Mouse (Mus musculus) spleen, postnatal 36 days (tissue): ENCODE results near the gene Mgat3.

Experiments
- DNase-seq, 2 experiments: peaks; one replicate each; pipeline ENCODE4 v3.0.0; 2022; ENCODE audit warnings: low spot score in 2 of 2, mixed read lengths in 1 of 2

The Mgat3 gene

GRCm38 (mm10) chr15:80175756-80176155 lies 2.2 kb downstream of the Mgat3 start:
- no peak for DNase-seq

GRCm38 (mm10) chr15:80181561-80181960 lies 8.0 kb downstream of the Mgat3 start:
- DNase-seq = no peak

DNA sequence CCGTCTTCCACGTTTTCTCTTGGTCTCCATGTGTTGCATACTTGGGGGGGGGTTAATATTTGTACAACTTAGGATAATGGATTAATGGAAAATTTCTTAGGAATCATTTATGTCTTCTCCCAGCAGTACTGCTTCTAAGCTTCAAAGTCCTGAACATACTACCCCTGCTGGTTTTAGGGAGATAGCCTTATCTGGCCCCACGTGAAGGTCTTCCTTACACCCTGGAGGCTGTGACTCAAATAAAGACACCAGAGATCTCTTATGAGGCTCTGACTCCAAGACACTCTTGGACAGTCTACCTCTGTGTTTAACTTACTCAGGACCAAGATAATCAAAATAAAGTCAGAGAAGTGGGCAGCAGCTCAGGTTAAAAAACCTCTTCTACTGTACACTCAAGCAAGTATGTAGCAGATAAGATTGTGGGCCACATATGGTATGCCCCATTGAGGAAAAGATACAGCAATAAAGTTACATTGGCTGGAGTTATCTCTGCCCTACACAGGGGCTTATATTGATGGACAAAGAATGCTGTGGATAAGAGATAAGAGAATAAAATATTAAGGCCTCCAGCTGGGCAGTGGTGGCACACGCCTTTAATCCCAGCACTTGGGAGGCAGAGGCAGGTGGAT lies 8.7 kb downstream of the Mgat3 start:
- DNase-seq = no peak

GRCm38 (mm10) chr15:80188927-80189326 lies 15.4 kb downstream of the Mgat3 start:
- DNase-seq = no peak

DNA sequence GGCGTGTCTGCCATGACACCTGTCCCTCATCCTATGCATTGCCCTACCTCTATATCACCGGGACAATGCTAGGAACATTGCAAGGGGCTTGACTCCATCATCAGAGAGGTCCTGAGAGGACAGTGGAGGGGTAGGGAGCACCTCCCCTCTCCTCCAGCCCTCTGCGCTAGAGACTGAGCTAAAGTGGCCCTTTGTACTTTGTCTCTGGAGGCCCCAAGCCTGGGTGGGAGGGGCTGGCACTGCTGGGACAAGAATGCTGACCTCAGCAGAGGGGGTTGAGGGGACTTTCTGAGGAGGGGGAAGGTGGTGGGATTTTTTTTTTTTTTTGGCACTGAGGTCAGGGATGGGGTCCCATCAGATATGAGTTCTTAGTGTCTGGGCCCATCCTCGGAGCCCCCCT lies 16.6 kb downstream of the Mgat3 start:
- no peak for DNase-seq

DNA sequence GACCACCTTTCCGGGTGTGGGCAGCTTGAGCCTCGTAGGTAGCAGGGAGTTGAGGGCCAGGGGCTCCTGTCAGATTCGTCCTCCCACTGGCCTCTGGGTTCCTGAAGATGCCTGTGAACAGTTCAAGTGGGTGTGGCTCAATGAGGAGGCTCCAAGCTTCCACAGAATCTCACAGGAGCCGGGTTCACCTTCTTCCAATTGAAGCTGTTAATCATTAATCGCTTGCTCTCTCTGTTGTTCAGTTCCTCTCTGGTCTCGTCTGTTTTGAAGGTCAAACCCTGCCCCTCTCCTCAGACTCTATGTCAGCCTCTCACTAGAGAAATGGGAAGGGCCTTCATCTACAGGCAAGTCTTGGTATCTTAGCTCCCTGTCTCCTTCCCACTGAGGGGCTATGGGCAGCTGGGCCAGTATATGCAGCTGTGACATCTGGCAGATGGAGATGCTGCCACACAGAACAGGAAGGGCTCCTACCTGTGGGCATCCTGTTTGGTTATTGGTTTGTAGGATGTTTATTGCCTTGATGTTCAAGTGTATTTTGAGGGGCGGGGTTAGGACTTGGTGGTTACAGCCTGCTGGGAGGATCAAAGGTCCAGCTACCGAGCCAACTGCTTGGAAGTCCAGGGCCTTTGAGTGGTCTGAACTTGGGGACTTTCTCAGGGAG lies 18.2 kb downstream of the Mgat3 start:
- no peak for DNase-seq

GRCm38 (mm10) chr15:80192246-80192585 lies 18.7 kb downstream of the Mgat3 start:
- peak in 1 of 2 experiments; percentile 22 for DNase-seq

GRCm38 (mm10) chr15:80192847-80193246 lies 19.3 kb downstream of the Mgat3 start:
- DNase-seq = no peak

DNA sequence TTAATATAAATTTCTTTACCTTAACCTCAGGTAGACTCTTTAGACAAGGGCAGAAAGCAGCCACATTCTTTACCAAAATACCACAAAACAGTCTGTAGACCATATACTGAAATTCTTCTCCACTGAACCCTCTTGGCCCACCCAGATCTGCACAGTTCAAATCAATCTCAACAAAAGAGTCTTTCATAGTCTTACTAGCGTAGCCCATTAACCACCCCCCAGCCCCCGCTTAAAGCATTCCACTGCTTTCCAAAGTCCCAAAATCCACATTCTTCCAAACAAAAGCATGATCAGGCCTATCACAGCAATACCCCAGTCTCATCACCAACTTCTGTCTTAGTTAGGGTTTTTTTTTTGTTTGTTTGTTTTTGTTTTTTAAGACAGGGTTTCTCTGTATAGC lies 26.0 kb downstream of the Mgat3 start:
- DNase-seq = no peak

GRCm38 (mm10) chr15:80202111-80202775 lies 28.7 kb downstream of the Mgat3 start:
- no peak for DNase-seq

DNA sequence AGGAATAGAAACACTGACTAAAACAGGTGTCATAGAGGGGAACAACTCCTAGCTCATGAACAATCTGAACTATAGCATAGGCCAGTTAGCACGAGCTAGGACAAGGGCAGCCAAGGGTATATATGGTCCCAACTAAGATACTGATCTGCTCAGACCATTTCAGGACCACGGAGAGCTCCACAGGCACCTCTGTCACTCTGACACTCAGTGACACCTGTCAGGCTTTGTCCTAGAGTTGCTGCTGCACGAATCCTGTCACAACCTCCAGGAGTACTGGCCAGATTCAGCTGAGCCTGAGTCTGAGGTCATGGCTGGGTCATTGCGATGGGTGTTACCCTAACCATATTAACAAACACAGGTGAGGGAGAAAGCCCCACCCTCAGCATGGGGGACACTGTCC lies 29.9 kb downstream of the Mgat3 start:
- no peak for DNase-seq

- no peak for DNase-seq
These were observed 32.6 kb downstream of the Mgat3 start for GRCm38 (mm10) chr15:80206057-80206565.

DNA sequence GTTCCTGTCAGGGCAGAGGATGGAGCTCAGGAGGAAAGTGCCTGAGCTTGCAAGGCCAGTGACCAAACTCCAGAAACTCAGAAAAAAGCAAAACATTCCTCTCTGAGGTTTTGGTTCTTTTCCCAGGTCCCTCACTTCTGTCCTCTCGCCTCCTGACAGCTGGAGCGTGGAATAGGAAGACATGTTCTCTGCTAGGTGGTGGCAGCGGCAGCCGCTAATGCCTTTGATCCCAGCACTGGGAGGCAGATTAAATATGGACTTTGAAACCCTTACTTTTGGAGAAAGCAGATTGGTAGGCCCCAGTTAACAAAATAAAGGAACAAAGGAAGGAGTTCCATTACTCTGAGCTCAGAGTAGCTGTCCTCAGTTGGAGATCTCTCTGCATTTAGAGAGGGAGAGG lies 34.9 kb downstream of the Mgat3 start:
- no peak for DNase-seq

DNA sequence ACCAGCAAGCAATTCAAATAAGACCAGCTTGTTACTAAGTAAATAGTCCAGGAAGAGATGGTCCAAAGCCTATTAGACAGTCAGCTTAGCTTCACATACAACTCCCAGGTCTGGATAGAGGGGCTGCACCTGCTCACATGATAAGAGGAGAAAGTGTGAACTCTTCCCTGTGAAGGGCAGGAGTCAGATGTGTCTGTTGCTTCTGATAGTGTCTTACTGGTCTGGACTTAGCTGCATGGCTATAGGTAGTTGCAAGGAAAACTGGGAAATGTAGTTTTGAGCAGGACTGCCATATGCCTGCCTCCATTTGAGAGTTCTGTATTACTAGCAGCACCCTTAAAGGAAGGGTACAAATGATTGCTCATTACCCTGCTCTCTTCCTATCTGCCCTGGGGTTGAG lies 40.2 kb downstream of the Mgat3 start:
- DNase-seq = no peak

- DNase-seq = peak in 1 of 2 experiments; percentile 16
These were observed 42.4 kb downstream of the Mgat3 start for GRCm38 (mm10) chr15:80215716-80216479.

GRCm38 (mm10) chr15:80216480-80216820 lies 42.9 kb downstream of the Mgat3 start:
- no peak for DNase-seq

- no peak for DNase-seq
These were observed 44.0 kb downstream of the Mgat3 start for GRCm38 (mm10) chr15:80217476-80217875.

- DNase-seq = peak; percentile 38 to 43
These were observed 45.7 kb downstream of the Mgat3 start for GRCm38 (mm10) chr15:80219211-80219610.

DNA sequence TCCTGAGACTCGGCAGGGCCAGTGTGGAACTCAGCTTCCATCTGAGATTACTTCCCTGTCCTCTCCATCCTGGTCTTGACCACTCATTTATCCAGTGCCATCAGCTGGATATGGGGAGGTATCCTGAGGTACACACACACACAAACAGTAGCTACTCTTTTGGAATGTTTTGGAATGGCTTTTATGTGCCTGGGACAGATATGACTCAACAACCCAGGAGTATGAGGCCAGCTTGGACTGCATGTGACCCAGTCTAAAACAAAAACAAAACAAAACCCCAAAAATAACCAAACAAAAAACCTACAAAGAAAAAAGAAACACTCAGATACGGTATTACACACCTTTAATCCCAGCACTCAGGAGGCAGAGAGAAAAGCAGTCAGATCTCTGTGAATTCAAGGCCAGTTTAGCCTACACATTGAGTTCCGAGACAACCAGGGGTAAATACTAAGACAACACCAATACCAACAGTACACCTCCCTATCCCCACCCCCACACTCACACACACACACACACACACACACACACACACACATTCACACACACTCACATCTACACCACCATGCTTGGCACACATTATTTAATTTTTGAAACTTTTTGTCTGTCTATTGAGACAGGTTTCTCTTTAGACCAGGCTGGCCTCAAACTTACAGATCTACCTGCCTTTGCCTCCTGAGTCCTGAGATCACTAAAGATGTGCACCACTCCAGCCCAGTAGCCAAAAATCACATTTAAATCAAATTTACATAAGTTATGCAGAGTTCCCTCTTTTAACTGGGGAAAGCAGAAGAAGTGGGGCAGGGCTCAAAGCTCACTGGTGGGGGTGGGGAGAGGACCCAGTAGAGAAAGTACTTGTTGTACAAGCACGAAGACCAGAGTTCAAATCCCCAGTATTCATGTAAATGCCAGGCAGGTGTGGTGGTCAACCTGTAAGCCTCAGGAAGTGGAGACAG lies 46.5 kb downstream of the Mgat3 start:
- DNase-seq = no peak

DNA sequence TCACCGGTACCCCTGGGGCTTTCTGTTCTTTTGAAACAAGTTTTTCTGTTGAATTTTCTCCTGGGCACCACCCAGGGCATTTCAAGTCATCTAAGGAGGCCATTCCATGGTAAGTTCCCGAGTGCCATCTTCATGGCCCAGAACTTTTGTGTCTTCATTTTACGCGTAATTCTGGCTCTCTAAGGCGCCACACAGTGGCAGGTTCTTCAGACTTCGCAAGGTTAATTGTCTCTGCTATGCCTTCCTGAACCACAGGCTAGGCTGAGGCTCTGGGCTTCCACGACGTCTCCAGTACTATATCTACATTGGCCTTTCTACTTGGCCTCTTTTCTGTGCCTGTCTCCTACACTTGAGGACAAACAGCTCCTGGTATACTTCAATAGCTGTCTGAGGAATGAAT lies 47.5 kb downstream of the Mgat3 start:
- no peak for DNase-seq

DNA sequence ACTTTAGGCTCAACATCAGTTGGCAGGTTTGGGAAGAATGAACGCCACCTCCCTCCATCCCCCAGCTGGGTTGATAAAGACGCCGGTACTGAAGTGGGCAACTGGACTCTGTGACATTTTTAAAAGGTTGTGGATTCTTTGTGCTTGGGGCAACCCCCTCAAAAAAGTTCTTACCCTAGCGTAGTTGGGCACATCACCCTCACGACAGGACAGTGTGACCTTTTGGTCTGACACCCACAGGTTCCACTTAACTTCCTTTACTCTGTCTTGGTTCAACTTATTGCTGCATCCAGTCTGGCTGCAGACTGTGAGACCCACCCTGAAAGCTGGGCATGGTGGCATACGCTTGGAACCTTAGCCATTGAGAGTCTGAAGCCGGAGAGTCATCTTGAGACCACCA lies 50.2 kb downstream of the Mgat3 start:
- no peak for DNase-seq
